Mouse (Mus musculus): ENCODE results near the gene Prkn.

DNA sequence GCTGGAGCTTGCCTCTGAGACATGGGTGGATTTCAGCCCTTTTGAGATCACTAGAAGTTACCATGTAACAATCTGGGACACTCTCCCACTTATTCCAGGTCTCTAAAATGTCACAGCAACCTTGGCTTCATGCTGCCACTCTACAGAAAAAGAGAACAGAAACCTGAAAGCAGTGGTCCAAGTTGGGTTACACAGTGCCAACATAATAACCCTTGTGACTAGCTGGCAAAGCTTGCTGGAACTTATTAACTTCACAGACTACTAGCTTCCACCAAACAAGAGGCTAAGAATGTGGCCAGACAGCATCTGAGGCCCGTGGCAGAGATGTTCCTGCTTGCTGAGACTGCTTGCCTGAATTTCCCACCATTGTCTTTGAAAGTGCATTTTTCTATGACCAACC lies 886.9 kb downstream of the Prkn start:
- TF ChIP-seq POLR2A (IDR thresholded peaks at IDR 0.05; ENCODE audit: extremely low read depth, insufficient read depth, low read length) (no peak), CTCF (IDR thresholded peaks at IDR 0.05; ENCODE audit: extremely low read depth, insufficient read depth, low read length) (no peak)
